Mouse (Mus musculus) heart, embryonic 15.5 days (tissue): Measurements from ENCODE around the gene Gm1043. TPM values are rescaled to one million over a fixed set of nuclear protein-coding genes. Genes with fewer than 3 reads are reported as not detected.

ENCODE experiments used
- ATAC-seq: fragments of 200-750 bp; cut with Nextera tagmentation; replicated peaks from 2 replicates; pipeline ENCODE4 v1.8.0; 2017; ENCODE audit warnings: low read depth, moderate TSS enrichment; ENCODE audit not compliant: insufficient number of reproducible peaks, insufficient read depth, low FRiP score
- H3K27ac ChIP-seq: fragments of 300-500 bp; sonication (generic); 2 replicates; pipeline ENCODE4 v1.5.1; 2015; ENCODE audit warnings: mild to moderate bottlenecking, inconsistent platforms
- H3K27me3 ChIP-seq: fragments of 300-500 bp; sonication (generic); 2 replicates; pipeline ENCODE4 v1.6.1; 2015; ENCODE audit warnings: inconsistent platforms
- H3K36me3 ChIP-seq: fragments of 300-500 bp; sonication (generic); 2 replicates; pipeline ENCODE4 v1.6.1; 2015; ENCODE audit warnings: mild to moderate bottlenecking, inconsistent platforms
- H3K4me1 ChIP-seq: fragments of 300-500 bp; sonication (generic); replicated peaks from 2 replicates; pipeline ENCODE4 v1.6.1; 2015; ENCODE audit warnings: inconsistent platforms
- H3K4me2 ChIP-seq: fragments of 300-500 bp; sonication (generic); 2 replicates; pipeline ENCODE4 v1.6.1; 2015; ENCODE audit warnings: inconsistent platforms, mild to moderate bottlenecking, moderate library complexity
- H3K4me3 ChIP-seq: fragments of 300-500 bp; sonication (generic); 2 replicates; pipeline ENCODE4 v1.5.1; 2015; ENCODE audit warnings: mild to moderate bottlenecking, inconsistent platforms
- H3K9ac ChIP-seq: fragments of 300-500 bp; sonication (generic); 2 replicates; pipeline ENCODE4 v1.6.1; 2015; ENCODE audit warnings: mild to moderate bottlenecking, inconsistent platforms
- H3K9me3 ChIP-seq: fragments of 300-500 bp; sonication (generic); replicated peaks from 2 replicates; pipeline ENCODE4 v1.6.1; 2016; ENCODE audit warnings: inconsistent platforms
- WGBS: fragments of 180-500 bp; shearing (Covaris S2); methylation state at CpG from one replicate; pipeline ENCODE4 v1.1.7; 2015; ENCODE audit warnings: mixed read lengths; 5-methylcytosine and 5-hydroxymethylcytosine counted together
- polyA plus RNA-seq: library from polyadenylated mRNA; unstranded; fragments of >200 nt; fragmentation: Nextera tagmentation; extraction: Ambion mirVana; gene quantifications from 2 replicates; pipeline ENCODE4 v1.2.1, GENCODE M21; 2015

Gm1043 gene
- polyA plus RNA-seq, 1 experiment from 2014 or later = not detected

GRCm38 (mm10) chr5:37047992-37048391 lies 37.2 kb upstream of the Gm1043 start:
- no peak for ATAC-seq
- Histone ChIP-seq H3K9me3 (no peaks in the 10 kb centered on the region), H3K4me2 (no peak overlapping the region), H3K4me1 (0 out of 2 replicates have a peak, but pooled peaks cover 2% of the 10 kb centered on the region), H3K36me3 (no peaks in the 10 kb centered on the region), H3K27me3 (peaks cover 8% of the 10 kb centered on the region; the same call in 1 of the 2 replicates), H3K4me3 (no peak overlapping the region), H3K27ac (no peak overlapping the region), H3K9ac (no peak overlapping the region)
- WGBS = 60% methylated on average over 7 of the region's 7 CpGs

- Histone ChIP-seq H3K4me1 (0 out of 2 replicates have a peak, but pooled peaks cover 2% of the 10 kb centered on the region), H3K27ac (no peak overlapping the region), H3K36me3 (no peaks in the 10 kb centered on the region), H3K9me3 (no peaks in the 10 kb centered on the region), H3K4me3 (no peak overlapping the region), H3K9ac (no peak overlapping the region), H3K27me3 (peaks cover 8% of the 10 kb centered on the region; the same call in 1 of the 2 replicates), H3K4me2 (no peak overlapping the region)
- ATAC-seq = no peak
- 75% methylated on average over 2 of the region's 2 CpGs for WGBS
Measured at GRCm38 (mm10) chr5:37049111-37049510, 36.1 kb upstream of the Gm1043 start.

- Histone ChIP-seq H3K4me3 (no peak overlapping the region), H3K4me1 (no peaks in the 10 kb centered on the region), H3K4me2 (no peak overlapping the region; the same call in 1 of the 2 replicates), H3K36me3 (no peaks in the 10 kb centered on the region), H3K27ac (no peak overlapping the region), H3K9ac (no peak overlapping the region), H3K9me3 (no peaks in the 10 kb centered on the region), H3K27me3 (peaks cover 8% of the 10 kb centered on the region; the same call in 1 of the 2 replicates)
- WGBS = 21% methylated on average over 9 of the region's 9 CpGs
- ATAC-seq = no peak
Measured at GRCm38 (mm10) chr5:37050521-37051373, 34.4 kb upstream of the Gm1043 start.

- Histone ChIP-seq H3K9me3 (no peaks in the 10 kb centered on the region), H3K9ac (no peak overlapping the region), H3K4me3 (no peak overlapping the region), H3K4me2 (no peak overlapping the region), H3K36me3 (no peaks in the 10 kb centered on the region), H3K27ac (no peak overlapping the region), H3K27me3 (peaks cover 8% of the 10 kb centered on the region; the same call in 1 of the 2 replicates), H3K4me1 (no peaks in the 10 kb centered on the region)
- no peak for ATAC-seq
- WGBS = 70% methylated on average over 16 of the region's 16 CpGs
Measured at GRCm38 (mm10) chr5:37051374-37052100, 33.6 kb upstream of the Gm1043 start.

- ATAC-seq = no peak
Measured at GRCm38 (mm10) chr5:37052846-37053245, 32.3 kb upstream of the Gm1043 start.

GRCm38 (mm10) chr5:37055789-37056188 lies 29.4 kb upstream of the Gm1043 start:
- Histone ChIP-seq H3K4me3 (no peak overlapping the region), H3K27ac (no peak overlapping the region), H3K9ac (no peak overlapping the region), H3K9me3 (no peaks in the 10 kb centered on the region), H3K4me2 (no peak overlapping the region), H3K27me3 (no peaks in the 10 kb centered on the region), H3K4me1 (no peaks in the 10 kb centered on the region), H3K36me3 (no peaks in the 10 kb centered on the region)
- WGBS = 76% methylated on average over 1 of the region's 1 CpGs
- no peak for ATAC-seq

More at GRCm38 (mm10) chr5:37052846-37053245, 32.3 kb upstream of the Gm1043 start:
- Histone ChIP-seq H3K36me3 (no peaks in the 10 kb centered on the region), H3K27ac (no peak overlapping the region), H3K9ac (no peak overlapping the region), H3K4me3 (no peak overlapping the region), H3K4me2 (no peak overlapping the region), H3K9me3 (no peaks in the 10 kb centered on the region), H3K4me1 (no peaks in the 10 kb centered on the region), H3K27me3 (no peaks in the 10 kb centered on the region)
- WGBS = 72% methylated on average over 5 of the region's 5 CpGs

- ATAC-seq = no peak
- Histone ChIP-seq H3K4me2 (no peak overlapping the region), H3K4me1 (no peaks in the 10 kb centered on the region), H3K36me3 (no peaks in the 10 kb centered on the region), H3K9ac (no peak overlapping the region), H3K4me3 (no peak overlapping the region), H3K27me3 (no peaks in the 10 kb centered on the region), H3K9me3 (no peaks in the 10 kb centered on the region), H3K27ac (no peak overlapping the region)
- WGBS = 65% methylated on average over 3 of the region's 3 CpGs
Measured at GRCm38 (mm10) chr5:37056471-37056870, 28.7 kb upstream of the Gm1043 start.

GRCm38 (mm10) chr5:37061612-37062011 lies 23.6 kb upstream of the Gm1043 start:
- H3K27ac ChIP-seq = no peak overlapping the region
- H3K4me2 ChIP-seq = no peak overlapping the region
- 75% methylated on average over 8 of the region's 8 CpGs for WGBS
- H3K9me3 ChIP-seq = no peaks in the 10 kb centered on the region
- no peaks in the 10 kb centered on the region for H3K36me3 ChIP-seq
- no peak for ATAC-seq
- no peaks in the 10 kb centered on the region for H3K27me3 ChIP-seq
- H3K4me1 ChIP-seq = no peaks in the 10 kb centered on the region
- no peak overlapping the region for H3K4me3 ChIP-seq
- no peak overlapping the region for H3K9ac ChIP-seq

- no peaks in the 10 kb centered on the region for H3K27me3 ChIP-seq
- no peak for ATAC-seq
- H3K9ac ChIP-seq = no peak overlapping the region
- H3K4me3 ChIP-seq = no peak overlapping the region
- no peaks in the 10 kb centered on the region for H3K36me3 ChIP-seq
- 69% methylated on average over 13 of the region's 13 CpGs for WGBS
- H3K9me3 ChIP-seq = no peaks in the 10 kb centered on the region
- no peak overlapping the region for H3K4me2 ChIP-seq
- H3K4me1 ChIP-seq = no peaks in the 10 kb centered on the region
- H3K27ac ChIP-seq = no peak overlapping the region
Measured at GRCm38 (mm10) chr5:37064454-37065449, 20.4 kb upstream of the Gm1043 start.

- no peak overlapping the region for H3K4me3 ChIP-seq
- no peaks in the 10 kb centered on the region for H3K4me1 ChIP-seq
- H3K9me3 ChIP-seq = no peaks in the 10 kb centered on the region
- ATAC-seq = no peak; the same call in 1 of the 2 replicates
- H3K9ac ChIP-seq = no peak overlapping the region
- no peaks in the 10 kb centered on the region for H3K36me3 ChIP-seq
- H3K27me3 ChIP-seq = no peaks in the 10 kb centered on the region
- H3K4me2 ChIP-seq = no peak overlapping the region
- H3K27ac ChIP-seq = no peak overlapping the region
- 63% methylated on average over 8 of the region's 8 CpGs for WGBS
Measured at GRCm38 (mm10) chr5:37066703-37067568, 18.2 kb upstream of the Gm1043 start.
